Mouse (Mus musculus): ENCODE measurements around the gene Stambpl1.

The Stambpl1 gene

DNA sequence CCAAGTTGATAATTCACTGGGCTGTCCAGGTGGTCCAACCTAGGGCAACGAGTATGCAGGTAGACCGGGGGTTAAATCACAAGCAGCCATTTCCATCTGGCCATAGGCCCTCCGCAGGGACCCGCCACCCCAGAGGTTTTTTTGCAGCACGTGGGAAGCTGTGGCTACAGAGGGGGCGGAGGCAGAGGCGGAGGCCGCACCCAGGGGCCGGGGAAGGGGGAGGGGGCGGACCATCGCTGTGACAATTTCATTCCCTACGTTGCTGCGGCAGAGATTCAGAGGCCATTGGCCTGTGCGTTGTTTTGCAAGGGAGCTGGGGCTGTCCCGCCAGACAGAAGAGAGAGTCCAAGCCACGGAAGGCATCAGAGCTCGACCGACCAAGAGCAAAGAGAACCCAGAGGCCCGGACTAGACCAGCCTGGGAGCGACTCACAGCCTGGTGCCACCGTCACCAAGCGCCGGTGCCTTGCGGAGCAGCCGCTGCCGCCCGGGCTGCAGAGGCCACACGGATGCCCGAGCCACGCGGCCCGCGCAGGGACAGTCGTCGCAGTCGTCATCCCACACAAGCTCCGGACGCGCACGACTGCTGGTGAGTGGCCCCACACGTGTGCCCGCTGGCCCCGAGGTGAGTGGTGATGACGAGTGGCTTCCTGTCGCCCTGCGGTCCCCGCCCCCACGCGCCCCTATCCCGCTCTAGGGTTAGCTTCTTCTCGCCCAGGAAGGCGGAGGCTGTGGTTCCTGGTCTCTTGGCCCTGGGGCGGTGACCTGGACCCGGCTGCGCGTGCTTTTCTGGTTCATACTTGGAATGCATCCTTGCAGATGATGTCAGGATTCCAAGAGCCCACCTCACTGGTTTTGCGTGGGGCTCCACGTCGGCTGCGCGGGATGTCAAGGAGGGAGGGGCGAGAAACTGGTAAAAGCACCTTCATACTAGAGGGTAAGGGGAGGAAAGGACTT is at the start of gene Stambpl1:
TSS of gene Stambpl1 (plus strand) at position 222 of the 956 bp plus-strand sequence.
- peak; percentile 82 to 84 for DNase-seq

DNA sequence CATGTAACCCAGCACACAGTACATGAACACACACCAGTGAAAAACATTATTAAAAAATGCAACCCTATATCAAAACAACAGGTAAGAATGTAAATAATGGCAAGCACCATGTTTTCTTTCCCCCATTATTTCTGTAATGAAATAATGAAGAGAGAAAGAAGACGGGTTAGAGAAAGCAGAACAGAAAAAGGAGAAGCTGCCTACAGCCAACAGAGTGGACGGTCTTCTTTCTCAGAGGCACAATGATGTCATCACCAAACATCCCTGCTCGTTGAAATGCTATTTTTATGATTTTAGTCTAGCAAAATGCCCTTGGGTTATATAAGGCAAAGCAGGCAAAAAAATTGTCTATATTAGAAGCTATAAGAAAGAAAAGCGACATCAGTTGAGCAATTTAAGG is 43.6 kb upstream of the Stambpl1 start:
- DNase-seq, result no peak

DNA sequence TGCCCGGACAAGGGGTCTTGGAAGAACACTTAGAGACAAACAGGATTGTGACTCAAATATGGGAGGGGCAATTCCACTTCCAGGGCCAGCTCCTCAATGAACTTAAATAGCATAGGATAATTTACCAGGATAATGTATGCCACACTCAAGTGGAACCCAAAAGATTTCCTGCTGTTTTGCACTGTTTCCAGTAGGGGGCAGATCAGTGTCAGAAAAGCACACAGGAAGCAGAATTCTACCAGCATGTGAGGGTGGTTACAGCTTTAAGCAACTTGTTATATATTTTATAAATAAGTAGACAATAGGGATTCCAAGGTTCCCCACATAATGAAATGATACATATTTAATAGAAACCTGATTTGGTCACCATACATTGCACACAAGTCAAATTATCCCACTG is 40.1 kb upstream of the Stambpl1 start:
- peak in 1 of 2 experiments; percentile 40 for DNase-seq

DNA sequence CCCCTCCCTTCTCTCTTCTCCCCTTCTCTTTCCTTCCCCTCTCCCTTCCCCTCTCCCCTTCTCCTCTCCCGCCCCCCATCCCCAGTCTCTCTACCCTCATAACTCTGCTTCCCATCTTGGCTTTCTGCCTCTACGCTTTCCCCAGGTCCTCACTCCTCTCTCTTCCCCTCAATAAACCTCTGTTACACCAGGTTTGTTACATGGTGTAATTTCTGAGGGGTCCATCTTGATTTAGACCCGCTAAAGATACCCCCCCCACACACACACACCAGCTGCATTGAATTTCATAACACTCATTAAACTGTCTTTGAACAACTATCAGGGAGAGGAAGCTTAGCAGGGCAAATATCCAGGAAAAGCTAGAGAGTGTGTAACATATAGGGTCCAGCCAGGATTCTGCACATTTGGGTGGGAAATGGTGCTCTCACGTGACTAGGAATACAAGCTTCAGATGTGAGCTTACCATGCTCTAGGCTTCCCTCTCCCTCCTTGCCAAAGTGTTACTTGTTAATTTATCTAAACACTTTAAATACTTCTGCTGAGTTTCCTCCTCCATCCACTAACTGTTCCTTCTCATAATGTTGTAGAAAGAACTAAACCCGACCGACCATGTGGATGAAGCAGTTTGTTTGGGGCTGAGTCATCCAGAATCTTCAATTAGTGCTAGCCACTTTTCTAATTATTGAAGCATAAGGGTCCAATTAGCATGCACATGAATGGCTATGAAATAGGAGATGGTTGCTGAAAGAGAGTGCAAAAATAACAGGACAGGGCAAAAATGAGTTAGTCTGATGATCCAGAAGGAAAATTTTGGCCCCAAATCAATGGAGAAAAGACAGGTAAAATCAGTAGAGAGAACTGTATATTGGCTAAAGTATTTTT is 38.5 kb upstream of the Stambpl1 start:
- DNase-seq, result no peak

DNA sequence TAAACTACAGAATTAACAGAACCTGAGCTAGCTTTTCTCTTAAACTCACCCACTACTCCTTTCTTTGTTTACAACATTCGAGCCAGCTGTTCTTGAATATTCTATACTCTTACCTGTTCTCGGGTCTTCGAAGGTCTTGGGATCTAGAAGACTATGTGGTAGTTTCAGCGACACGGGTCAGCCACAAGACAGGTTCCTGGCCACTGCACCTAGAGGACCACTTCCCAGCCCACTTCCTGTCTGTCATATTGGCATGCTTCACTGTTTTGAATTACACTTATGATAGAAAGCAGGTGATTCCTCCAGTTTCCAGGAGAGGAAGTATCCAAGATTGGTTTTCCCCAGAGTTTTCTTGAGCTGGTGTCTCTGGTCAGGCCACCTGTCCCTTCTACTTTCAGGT is 29.3 kb upstream of the Stambpl1 start:
- DNase-seq, result no peak

DNA sequence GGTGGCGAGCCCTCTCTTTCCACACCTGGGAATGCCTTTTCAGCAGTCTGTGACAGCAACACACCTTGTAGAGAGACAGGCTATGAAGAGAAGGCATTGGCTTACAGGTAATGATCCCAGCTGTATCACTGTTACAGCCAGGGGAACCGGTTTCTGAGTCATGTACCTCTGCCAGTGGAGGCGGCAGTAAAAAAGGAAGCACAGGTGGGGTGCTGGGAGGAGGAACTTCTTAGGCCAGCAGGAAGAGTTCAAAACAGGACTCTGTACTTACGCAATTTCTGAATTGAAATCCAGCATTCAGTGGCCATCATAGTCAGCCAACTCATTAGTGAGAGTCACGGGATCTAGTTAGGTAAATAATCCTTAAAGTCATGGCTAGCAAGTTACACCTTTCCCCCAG is 26.1 kb upstream of the Stambpl1 start, which contains the start of gene Ankrd22:
TSS of gene Ankrd22 (minus strand) at position 163 of the 400 bp plus-strand sequence.
- peak; percentile 20 to 25 for DNase-seq

DNA sequence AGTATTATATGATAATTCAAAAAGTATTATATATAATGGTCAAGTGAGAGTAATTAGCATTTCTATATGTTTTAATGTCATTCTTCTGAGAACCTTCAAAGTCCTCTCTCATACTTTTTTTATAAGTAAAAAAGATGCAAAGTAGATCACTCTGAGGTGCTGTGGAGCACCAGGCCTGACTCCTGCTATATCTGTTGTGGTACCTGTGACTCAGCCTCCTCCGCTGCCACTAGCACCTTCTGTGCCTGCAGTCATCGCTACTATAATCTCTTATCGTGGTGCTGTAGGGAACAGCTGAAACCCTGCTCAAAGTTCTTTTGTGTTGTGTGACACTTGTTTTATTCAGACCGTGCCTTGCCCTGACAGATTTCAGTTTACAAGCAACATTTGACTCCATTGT is 25.6 kb upstream of the Stambpl1 start:
- DNase-seq, result no peak

DNA sequence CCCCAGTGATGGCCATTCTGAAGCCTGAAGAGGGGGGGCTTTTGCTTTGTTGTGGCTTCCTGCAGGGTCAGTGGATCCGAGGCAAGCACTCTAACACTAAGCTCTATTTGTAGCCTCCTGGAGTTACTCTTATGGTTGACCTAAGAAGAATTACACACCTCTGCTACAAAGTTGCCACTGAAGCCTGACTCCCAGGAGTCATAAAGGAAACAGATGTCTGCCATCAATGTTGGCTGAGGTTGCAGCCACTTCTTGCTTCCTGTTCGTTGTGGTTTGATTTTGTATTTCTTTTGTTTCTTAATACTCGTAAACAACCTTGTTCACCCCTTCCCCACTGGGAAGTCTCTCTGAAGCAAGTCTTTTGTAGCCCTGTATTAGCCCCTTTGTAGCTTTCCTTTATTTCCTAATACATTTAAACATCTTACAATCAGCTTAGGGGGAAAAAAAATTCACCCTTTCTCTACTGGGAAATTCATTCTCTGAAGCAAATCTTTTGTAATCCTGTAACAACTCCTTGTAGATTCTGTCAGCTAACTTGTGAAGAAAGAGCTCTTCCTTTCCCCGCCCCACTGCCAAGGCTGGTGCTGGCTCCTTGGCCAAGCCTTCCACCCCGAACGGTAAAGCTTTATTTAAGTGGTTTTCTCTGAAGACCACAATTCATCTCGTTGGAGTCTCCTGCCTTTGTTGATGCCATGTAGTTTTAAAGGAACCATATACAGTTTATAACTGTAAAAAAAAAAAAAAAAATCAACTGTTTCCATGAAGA is 23.9 kb upstream of the Stambpl1 start:
- DNase-seq, result no peak

DNA sequence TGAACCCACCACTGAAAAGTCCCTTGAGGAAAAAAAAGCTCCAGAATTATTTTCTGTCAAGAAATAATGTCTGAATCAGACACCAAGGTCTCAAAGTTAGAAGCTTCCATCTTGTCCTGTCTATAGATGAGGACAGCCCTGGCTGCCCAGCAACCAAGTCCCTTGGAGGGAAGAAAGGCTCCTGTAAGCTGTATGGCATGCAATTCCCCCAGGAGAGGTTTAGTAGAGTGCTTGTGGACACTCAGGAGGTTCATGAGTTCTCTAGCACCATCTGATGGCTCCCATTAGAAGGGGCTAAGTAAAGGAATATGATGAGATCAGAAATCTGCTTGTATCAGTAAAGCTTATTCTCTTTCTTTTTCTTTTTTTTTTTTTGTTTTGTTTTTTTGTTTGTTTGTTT is 22.9 kb upstream of the Stambpl1 start:
- no peak for DNase-seq

DNA sequence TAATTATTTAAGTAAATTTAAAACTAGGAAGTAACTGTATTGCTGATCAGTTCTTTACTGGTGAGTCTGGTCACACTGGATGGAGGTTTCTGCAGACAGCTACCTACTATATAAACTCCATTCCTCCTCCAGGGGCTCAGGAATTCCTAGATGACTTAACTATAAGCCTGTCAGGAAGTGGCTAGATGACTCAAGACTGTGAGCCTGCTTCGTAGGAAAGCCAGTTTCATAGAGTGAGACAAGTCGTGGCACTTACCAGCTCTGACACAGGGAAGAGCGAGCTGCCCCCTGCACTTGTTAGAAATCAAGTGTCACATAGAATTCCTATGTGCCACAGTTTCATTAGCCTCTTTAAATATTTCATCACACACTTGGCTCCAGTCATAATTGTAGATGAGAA is 20.9 kb upstream of the Stambpl1 start:
- DNase-seq, result no peak

DNA sequence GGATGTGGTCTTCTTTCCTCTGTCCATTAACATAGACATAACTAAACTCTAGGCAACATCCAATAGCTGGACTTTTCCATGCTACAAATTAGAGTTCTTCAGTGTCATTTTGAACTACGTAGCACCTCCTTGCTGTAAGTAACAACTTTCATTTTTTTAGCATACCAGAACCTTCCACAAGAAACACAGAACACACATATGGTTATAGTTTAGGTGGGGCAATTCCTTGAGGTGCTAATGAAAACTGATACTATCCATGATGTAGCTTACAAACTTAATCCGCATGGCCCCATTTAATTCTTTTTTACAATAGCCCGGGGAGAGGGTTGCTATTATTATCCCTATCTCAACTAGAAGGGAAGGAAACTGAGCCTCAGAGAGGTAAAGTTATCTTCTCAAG is 18.0 kb upstream of the Stambpl1 start:
- no peak for DNase-seq

DNA sequence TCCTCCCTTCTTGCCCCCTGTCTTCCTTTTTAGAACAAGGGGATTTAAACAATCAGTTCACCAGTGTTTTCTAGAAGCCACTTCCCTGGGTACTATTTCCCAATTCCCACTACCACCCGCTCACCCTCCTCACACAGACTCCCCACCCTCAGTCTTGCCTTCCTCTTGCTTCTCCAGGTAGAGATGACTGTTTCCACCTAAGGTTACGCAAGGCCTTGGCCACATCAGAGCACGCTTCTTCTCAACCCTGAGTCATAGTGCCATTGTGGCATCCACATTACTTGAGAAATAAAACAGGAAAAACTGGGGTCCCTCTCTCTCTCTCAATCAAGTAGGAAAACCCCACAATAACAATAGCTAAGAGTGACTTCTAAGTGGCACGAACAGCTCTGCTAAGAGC is 12.9 kb upstream of the Stambpl1 start:
- no peak for DNase-seq

DNA sequence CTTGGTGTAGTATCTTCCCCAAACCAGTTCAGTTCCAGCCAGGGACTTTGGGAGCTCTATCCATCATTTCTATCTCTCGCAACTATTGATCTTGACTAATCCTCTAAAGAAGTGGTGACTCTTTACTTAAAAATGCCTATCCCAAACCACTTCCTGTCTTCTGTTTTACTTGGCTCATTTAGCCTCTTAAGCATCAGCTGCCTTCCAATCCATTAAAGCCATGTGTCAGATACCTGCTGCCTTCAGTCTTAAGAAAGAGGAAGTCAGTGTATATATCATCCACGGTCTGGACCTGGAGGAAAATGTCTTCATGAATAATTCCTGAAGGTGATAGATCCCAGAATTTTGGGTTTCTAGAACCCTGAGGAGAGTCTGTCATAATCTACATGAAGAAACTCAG is 11.7 kb upstream of the Stambpl1 start:
- DNase-seq, result no peak

DNA sequence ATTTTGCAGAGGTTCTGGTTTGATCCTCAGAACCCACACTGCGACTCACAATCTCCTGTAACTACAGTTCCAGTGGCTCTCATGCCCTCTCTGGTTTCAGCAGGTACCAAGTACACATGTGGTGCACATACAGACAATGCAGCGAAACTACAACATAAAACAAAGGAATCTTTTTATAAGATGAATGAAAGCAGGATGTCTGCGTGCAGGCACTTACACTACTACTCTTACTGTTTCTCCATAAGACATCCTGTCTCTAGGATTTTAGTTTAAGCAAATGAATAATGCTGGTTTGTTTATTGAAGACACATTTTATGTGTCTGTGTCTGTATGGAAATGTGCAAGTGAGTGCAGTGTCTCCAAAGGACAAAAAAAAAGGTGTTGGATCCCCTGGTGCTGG is 10.8 kb upstream of the Stambpl1 start:
- no peak for DNase-seq

DNA sequence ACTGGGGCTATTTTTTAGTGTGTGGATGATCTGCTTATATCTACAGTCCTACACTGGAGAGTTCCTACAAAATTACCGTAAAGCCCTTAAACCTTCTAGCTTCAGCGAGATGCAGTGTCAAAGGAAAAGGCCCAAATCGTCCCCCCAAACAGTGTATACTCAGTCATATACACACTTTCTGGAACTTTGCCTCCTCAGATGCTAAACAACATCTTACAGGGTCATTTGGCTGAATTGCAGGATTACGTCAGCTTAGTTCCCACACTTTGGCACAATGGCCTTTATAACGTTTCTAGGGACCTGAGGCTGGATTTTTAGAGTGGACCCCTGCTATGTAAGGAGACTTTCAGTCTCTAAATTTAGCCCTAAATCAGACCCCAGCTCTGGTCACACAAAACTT is 9.5 kb upstream of the Stambpl1 start:
- DNase-seq, result no peak

DNA sequence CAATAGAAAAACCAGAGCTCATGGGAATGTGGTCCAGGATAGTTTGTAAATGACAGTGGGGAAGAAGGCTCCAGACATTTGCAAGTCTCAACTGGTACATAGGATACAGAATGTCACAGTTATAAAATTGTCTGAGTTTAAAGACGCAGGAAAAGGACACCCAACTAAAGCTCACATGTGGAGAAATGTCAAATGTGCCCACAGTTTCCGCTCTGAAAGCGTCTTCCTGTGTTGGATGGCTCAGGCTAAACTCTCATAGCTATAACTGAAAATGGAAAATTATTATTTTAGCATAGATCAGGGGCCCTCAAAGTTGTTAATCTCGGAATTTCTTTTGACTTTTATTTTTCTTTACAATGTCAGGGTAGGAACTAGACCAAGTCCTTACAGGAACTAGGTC is 5.2 kb upstream of the Stambpl1 start:
- DNase-seq, result no peak

DNA sequence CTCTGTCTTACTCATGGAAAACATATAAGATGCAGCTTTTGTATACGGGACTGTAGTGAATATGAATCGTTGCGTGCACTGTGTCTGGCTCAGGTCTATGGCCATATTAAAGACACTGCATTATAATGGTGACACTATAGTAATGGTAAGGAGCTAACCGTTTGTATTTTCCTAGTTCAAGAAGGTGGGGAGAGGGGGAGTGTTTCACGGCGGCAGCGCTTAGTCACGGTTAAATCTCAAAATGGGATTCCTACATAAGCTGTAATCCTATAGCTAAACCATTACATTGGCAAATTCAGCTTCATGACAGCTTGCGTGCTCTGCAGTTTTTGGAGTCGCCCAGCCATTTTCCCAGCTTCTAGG is 403 bp upstream of the Stambpl1 start:
- no peak for DNase-seq

DNA sequence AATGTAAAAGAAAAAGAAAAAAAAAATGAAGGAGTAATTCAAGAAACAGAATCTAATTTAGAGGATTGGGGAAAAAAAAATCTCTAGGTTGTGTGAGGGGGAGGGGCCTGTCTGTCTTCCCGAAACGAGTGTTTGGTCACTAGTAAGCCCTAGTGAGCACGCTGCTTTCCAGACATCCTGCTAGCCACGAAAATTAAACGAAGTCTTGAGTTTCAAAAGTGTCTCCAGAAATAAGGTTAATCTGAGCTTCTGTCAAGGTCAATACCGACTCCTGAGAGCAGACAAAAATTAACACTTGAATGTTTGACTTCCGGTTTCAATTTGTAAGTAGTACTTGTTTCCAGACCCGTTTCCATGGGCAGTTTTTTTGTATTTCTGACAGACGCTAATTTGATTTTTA is 1.1 kb downstream of the Stambpl1 start:
- no peak for DNase-seq

DNA sequence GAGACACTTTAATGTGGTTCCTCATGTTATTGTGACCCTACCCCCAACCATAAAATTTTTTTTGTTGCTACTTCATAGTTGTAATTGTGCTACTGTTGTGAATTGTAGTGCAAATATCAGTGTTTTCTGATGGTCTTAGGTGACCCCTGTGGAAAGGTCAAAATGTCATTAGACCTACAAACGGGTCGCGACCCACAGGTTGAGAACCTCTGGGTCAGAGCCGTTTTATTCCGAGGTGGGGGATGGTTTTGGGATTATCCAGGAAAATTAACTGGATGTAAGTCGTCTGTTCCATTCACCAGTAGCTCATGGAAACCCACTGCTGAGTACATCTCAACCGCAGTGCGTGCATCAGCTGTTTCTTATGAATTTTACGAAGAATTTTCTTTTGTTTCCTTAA is 1.7 kb downstream of the Stambpl1 start:
- no peak for DNase-seq

DNA sequence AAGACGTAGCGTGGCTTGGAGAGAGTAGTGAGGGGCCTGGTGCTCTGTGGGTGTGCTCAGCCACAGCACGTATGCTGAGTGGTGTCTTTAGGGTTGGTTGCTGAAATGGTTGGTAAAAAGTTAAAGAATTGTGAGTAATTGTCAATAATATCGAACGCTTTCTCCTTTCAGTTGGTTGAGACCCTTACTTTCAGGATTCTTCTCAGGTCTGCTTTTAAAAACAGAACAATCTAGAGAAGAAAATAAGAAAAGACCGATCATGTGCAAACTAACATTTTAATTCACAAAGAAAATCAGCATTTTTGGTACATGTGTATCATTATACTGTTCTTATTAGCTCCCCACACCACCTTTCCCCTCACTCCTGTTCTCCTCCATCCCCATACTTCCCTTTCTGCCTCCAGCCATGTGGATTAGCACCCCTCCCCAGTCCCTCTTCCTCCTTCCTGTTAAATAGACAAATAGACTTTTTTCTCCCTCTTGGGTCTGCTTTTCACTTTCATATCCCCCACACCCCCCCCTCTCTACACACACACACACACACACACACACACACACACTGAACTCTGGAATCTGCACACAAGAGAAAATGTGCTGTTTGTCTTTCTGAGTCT is 2.2 kb downstream of the Stambpl1 start:
- no peak for DNase-seq

DNA sequence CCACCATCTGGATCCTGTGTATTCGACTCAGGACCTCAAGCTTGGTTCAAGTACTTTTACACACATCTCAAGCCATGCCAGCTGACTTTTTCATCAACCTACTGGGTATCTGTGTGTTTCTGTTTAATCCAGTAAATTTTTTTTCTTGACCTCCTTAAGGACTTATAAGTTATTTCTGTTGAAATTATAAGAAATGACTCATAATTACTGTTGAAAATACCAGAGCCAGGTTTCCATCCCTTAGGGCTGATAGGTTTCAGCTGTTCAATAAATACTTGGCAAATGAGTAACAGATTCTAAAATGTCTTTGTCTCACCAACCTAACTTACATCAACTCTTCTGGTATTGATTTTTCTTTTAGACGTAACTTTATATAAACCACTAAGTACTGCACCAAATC is 3.0 kb downstream of the Stambpl1 start:
- DNase-seq, result no peak

DNA sequence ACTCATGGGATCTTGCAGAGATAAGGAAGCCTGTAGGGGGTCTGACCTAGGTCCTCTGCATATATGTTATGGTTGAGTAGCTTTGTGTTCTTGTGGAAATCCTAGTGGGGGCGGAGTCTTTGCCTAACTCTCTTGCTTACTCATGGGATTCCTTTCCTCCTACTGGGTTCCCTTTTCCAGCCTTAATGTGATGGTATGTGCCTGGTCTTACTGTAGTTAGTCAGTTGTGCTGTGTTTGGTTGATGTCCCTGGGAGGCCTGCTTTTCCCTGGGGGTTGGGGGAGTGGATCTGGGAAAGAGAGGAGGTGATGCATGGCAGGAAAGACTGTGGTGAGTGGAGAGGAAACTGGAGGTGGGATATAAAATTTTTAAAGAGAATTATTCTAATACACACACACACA is 6.0 kb downstream of the Stambpl1 start:
- no peak for DNase-seq

DNA sequence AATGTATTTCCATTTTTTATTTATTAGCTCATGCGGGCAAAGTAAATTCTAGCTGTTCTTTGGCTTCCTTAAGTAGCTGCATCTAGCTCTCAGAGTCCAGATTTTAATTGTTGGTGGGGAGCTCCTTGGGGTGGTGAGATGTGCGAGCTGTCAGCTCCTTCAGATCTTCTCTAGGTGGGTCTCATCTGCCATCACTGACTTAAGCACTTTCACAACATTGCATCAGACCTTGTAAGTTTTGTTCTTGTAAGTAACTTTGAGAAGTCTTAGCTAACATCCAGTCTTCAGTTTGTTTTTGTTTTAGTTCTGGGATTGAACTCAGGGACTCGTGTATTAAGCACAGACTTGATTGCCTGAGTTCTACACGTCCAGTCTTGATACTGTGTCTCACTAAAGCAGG is 6.9 kb downstream of the Stambpl1 start:
- DNase-seq, result no peak

All from lung, postnatal 4 days (tissue).